Mouse (Mus musculus) kidney, adult 2 months (tissue): ENCODE measurements around the gene Rbms1.

ENCODE experiments used
- CTCF ChIP-seq: fragments of 200-500 bp; conservative IDR thresholded peaks from 2 replicates; pipeline ENCODE4 v1.5.1; 2011; ENCODE audit warnings: low read depth, mild to moderate bottlenecking, control low read depth, low read length, moderate library complexity, mixed read lengths; ENCODE audit not compliant: insufficient read depth, insufficient read length
- POLR2A ChIP-seq: fragments of 200-500 bp; IDR thresholded peaks from one replicate; pipeline ENCODE4 v1.6.1; 2011; ENCODE audit warnings: low read depth, low read length, control low read depth

DNA sequence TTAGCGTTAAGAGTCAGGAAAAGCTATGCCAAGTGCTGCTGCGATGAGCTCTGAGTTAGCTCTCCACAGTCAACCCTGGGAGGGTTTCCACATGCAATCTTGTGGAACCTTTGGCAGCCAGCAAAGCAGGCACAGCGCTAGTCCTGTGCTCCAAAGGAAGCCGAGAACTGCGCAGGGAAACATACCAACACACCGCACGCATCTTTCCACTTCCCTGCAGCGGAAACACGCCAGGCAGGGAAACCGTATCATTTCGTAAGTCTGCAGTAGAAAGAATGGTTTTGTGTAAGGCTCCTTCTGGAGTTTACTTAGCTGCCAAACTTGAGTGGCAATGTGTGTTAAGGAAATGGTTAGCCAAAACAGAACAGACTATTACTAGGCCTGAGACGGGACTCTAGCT lies 150.0 kb downstream of the Rbms1 start:
- TF ChIP-seq CTCF (no peak), POLR2A (no peak)
